In the genomic region with DNA sequence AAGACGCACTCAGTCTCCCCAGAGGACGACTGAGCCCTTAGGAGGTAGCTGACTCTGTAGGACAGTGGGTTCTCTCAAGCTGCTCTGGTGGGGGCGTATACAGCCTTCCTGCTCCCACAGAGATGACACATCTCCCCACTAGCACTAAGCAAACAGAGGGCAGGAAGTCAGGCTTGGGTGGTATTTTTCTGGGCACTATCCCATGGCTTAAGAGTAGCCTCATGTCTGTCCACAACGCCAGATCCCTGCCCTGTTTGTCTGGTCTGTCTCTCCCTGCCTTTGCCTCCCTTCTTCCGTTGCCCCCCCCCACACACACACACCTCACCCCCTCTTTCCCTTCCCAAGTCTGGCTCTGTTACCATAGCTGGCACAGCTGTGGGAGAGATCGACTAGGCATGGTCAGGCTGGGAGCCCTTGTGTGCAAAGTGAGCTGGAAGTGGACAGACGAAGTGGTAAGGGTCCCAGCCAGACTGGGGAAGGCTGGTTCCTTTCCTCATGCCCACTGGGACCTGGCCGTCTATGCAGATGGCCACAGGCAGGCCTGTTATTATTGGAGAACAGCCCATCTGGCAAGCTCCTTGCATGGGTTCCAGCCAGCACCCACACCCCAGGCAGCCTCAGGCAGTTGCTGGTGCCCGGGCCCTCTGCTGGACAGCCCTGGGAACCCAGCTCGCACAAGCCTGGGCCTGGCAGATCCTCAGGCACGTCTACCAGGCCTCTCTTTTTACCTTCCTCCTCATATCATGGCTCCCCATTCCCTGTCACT, we compare ENCODE assay signal across 8 mouse cellular contexts. TPM values are rescaled to one million over a fixed set of nuclear protein-coding genes. Genes with fewer than 3 reads are reported as not detected.
DNase-seq lines count a peak whose midpoint lies in the region; ATAC-seq and TF ChIP-seq lines count a peak whose summit lies in the region.

No protein-coding gene starts in this region.

- H3K36me3 ChIP-seq in midbrain, embryonic 10.5 days: no peaks in the 10 kb centered on the region
- H3K36me3 ChIP-seq in midbrain, embryonic 16.5 days (ENCODE audit: control insufficient read depth, insufficient read depth, low read length): no peaks in the 10 kb centered on the region
- no peaks in the 10 kb centered on the region for H3K36me3 ChIP-seq in intestine, postnatal 0 days (ENCODE audit: control insufficient read depth, insufficient read depth)
- H3K36me3 ChIP-seq in liver, adult 2 months (ENCODE audit: control insufficient read depth, insufficient read depth, low read length): no peaks in the 10 kb centered on the region
- H3K36me3 ChIP-seq in stomach, embryonic 16.5 days (ENCODE audit: control insufficient read depth, insufficient read depth, low read length): no peaks in the 10 kb centered on the region

- no peak for ATAC-seq in midbrain, embryonic 16.5 days
- ATAC-seq in intestine, postnatal 0 days: peak; percentile 42
- ATAC-seq in stomach, embryonic 16.5 days (ENCODE audit: insufficient read depth, low FRiP score): peak; percentile 19; the same call in 1 of the 2 replicates

- WGBS in midbrain, embryonic 10.5 days: 30% methylated on average over 11 of the region's 11 CpGs
- 25% methylated on average over 11 of the region's 11 CpGs for WGBS in midbrain, embryonic 16.5 days
- WGBS in intestine, postnatal 0 days: 57% methylated on average over 11 of the region's 11 CpGs
- WGBS in liver, adult 2 months: 11% methylated on average over 11 of the region's 11 CpGs
- 41% methylated on average over 11 of the region's 11 CpGs for WGBS in stomach, embryonic 16.5 days

- DNase-seq in midbrain, embryonic 10.5 days (ENCODE audit: low spot score): peak; percentile 63
- peak; percentile 98 for DNase-seq in heart, adult 11 months
- DNase-seq in liver, adult 2 months (ENCODE audit: extremely low read depth, low read depth, low spot score): peak; percentile 90
- peak; percentile 56 for DNase-seq in naive thymus-derived CD4-positive, alpha-beta T cell, adult 2 months (ENCODE audit: low read depth)

- TF ChIP-seq CTCF in cortical plate, adult 2 months (IDR thresholded peaks at IDR 0.05; ENCODE audit: extremely low read depth, insufficient read depth, low read length): peak; percentile 35; the same call in 1 of the 2 replicates
- peak; percentile 80 for TF ChIP-seq CTCF in intestine, postnatal 0 days (IDR thresholded peaks at IDR 0.05; ENCODE audit: low read depth)
- TF ChIP-seq CTCF in liver, adult 2 months (IDR thresholded peaks at IDR 0.05; ENCODE audit: low read depth, low read length): peak; percentile 84

- no peak for TF ChIP-seq POLR2A in cortical plate, adult 2 months (IDR thresholded peaks at IDR 0.05; ENCODE audit: extremely low read depth, insufficient read depth, low read length)
- TF ChIP-seq POLR2A in liver, adult 2 months (IDR thresholded peaks at IDR 0.05; ENCODE audit: extremely low read depth, insufficient read depth, low read length): 0 out of 2 replicates have a peak, but pooled peaks have one; percentile 33

- H3K9ac ChIP-seq in midbrain, embryonic 16.5 days (ENCODE audit: low read depth, low read length): no peak overlapping the region
- H3K9ac ChIP-seq in intestine, postnatal 0 days (ENCODE audit: low read depth, low read length): no peak overlapping the region
- H3K9ac ChIP-seq in liver, adult 2 months (ENCODE audit: low read depth, low read length): peak overlapping the region; percentile 95
- no peak overlapping the region; the same call in 1 of the 2 replicates for H3K9ac ChIP-seq in stomach, embryonic 16.5 days (ENCODE audit: low read length)

- no peaks in the 10 kb centered on the region for H3K9me3 ChIP-seq in midbrain, embryonic 10.5 days (replicated peaks)
- no peaks in the 10 kb centered on the region for H3K9me3 ChIP-seq in midbrain, embryonic 16.5 days (replicated peaks; ENCODE audit: control insufficient read depth, low read length, poor library complexity, severe bottlenecking)
- no peaks in the 10 kb centered on the region for H3K9me3 ChIP-seq in intestine, postnatal 0 days (ENCODE audit: control insufficient read depth)
- no peaks in the 10 kb centered on the region for H3K9me3 ChIP-seq in stomach, embryonic 16.5 days (replicated peaks; ENCODE audit: control insufficient read depth, low read length)

- H3K27ac ChIP-seq in midbrain, embryonic 10.5 days (replicated peaks): peak overlapping the region; percentile 81
- H3K27ac ChIP-seq in midbrain, embryonic 16.5 days (ENCODE audit: low read length): no peak overlapping the region
- no peak overlapping the region for H3K27ac ChIP-seq in cortical plate, adult 2 months (ENCODE audit: insufficient read depth, low read length)
- no peak overlapping the region for H3K27ac ChIP-seq in intestine, postnatal 0 days (ENCODE audit: low read depth, low read length)
- H3K27ac ChIP-seq in liver, adult 2 months (replicated peaks; ENCODE audit: insufficient read depth, low read depth, low read length): peak overlapping the region; percentile 99
- peak overlapping the region; percentile 24 for H3K27ac ChIP-seq in stomach, embryonic 16.5 days (ENCODE audit: low read length)

- H3K4me2 ChIP-seq in midbrain, embryonic 16.5 days (ENCODE audit: low read length): no peak overlapping the region
- no peak overlapping the region for H3K4me2 ChIP-seq in intestine, postnatal 0 days (replicated peaks; ENCODE audit: low read depth)
- H3K4me2 ChIP-seq in stomach, embryonic 16.5 days (ENCODE audit: low read depth, low read length): no peak overlapping the region; the same call in 1 of the 2 replicates

- peaks cover 100% of the 10 kb centered on the region for H3K27me3 ChIP-seq in midbrain, embryonic 10.5 days (ENCODE audit: low read depth, poor library complexity, severe bottlenecking)
- H3K27me3 ChIP-seq in midbrain, embryonic 16.5 days (ENCODE audit: control insufficient read depth, insufficient read depth, low read depth, low read length): peaks cover 15% of the 10 kb centered on the region
- H3K27me3 ChIP-seq in intestine, postnatal 0 days (replicated peaks; ENCODE audit: control insufficient read depth, insufficient read depth, low read length): no peaks in the 10 kb centered on the region
- H3K27me3 ChIP-seq in liver, adult 2 months (ENCODE audit: control insufficient read depth, insufficient read depth, low read length): no peaks in the 10 kb centered on the region
- 0 out of 2 replicates have a peak, but pooled peaks cover 3% of the 10 kb centered on the region for H3K27me3 ChIP-seq in stomach, embryonic 16.5 days (ENCODE audit: control insufficient read depth, insufficient read depth, low read length)

- peaks cover 91% of the 10 kb centered on the region for H3K4me1 ChIP-seq in midbrain, embryonic 10.5 days
- peaks cover 32% of the 10 kb centered on the region for H3K4me1 ChIP-seq in midbrain, embryonic 16.5 days (ENCODE audit: control insufficient read depth, insufficient read depth, low read length)
- H3K4me1 ChIP-seq in cortical plate, adult 2 months (ENCODE audit: control insufficient read depth, insufficient read depth, low read length): peaks cover 9% of the 10 kb centered on the region
- peaks cover 15% of the 10 kb centered on the region for H3K4me1 ChIP-seq in intestine, postnatal 0 days (replicated peaks; ENCODE audit: control insufficient read depth, insufficient read depth, low read length)
- H3K4me1 ChIP-seq in liver, adult 2 months (ENCODE audit: control insufficient read depth, insufficient read depth, low read length): peaks cover 18% of the 10 kb centered on the region
- peaks cover 67% of the 10 kb centered on the region for H3K4me1 ChIP-seq in stomach, embryonic 16.5 days (ENCODE audit: control insufficient read depth, insufficient read depth, low read length)

- peaks cover 21% of the 10 kb centered on the region; the same call in 1 of the 2 replicates for H3K79me2 ChIP-seq in liver, adult 2 months (ENCODE audit: control insufficient read depth, insufficient read depth, low read length)

- H3K4me3 ChIP-seq in midbrain, embryonic 10.5 days: 0 out of 2 replicates have a peak overlapping the region, but pooled peaks have one; percentile 7
- no peak overlapping the region for H3K4me3 ChIP-seq in midbrain, embryonic 16.5 days (ENCODE audit: low read depth, low read length)
- no peak overlapping the region for H3K4me3 ChIP-seq in cortical plate, adult 2 months (ENCODE audit: insufficient read depth, low read length)
- no peak overlapping the region for H3K4me3 ChIP-seq in intestine, postnatal 0 days (ENCODE audit: low read depth, low read length)
- H3K4me3 ChIP-seq in liver, adult 2 months (ENCODE audit: insufficient read depth, low read depth, low read length): peak overlapping the region; percentile 5
- H3K4me3 ChIP-seq in stomach, embryonic 16.5 days (replicated peaks; ENCODE audit: low read length): no peak overlapping the region

RNA-seq across cellular contexts. Expression of gene Slc29a1, which starts 2.6 kb away (rescaled TPM):
- polyA plus RNA-seq in midbrain, embryonic 10.5 days (2016; fragmentation: Nextera tagmentation; extraction: Ambion mirVana): 62.9 and 70.6 TPM in 2 replicates
- polyA plus RNA-seq in midbrain, embryonic 16.5 days (2015; fragmentation: Nextera tagmentation; extraction: Ambion mirVana): 37.8 and 40.7 TPM in 2 replicates
- polyA plus RNA-seq in cortical plate, adult 2 months (2012; rRNA removed): 35.9 and 37.6 TPM in 2 replicates
- polyA plus RNA-seq in intestine, postnatal 0 days (2015; fragmentation: Nextera tagmentation; extraction: Ambion mirVana): 37.8 and 38.4 TPM in 2 replicates
- 220 and 240 TPM in 2 replicates for total RNA-seq in liver, adult 2 months (2014; rRNA removed)
- polyA plus RNA-seq in liver, adult 2 months (2012; rRNA removed): 618 and 693 TPM in 2 replicates
- 85.3 and 90.0 TPM in 2 replicates for polyA plus RNA-seq in stomach, embryonic 16.5 days (2015; fragmentation: Nextera tagmentation; extraction: Ambion mirVana)

RNA-seq across cellular contexts. Expression of gene Mymx, which starts 5.1 kb away (rescaled TPM):
- polyA plus RNA-seq in midbrain, embryonic 10.5 days (2016; fragmentation: Nextera tagmentation; extraction: Ambion mirVana): 0.21 and 0.39 TPM in 2 replicates
- not detected in 2 replicates for polyA plus RNA-seq in midbrain, embryonic 16.5 days (2015; fragmentation: Nextera tagmentation; extraction: Ambion mirVana)
- polyA plus RNA-seq in cortical plate, adult 2 months (2012; rRNA removed): not detected in 2 replicates
- polyA plus RNA-seq in intestine, postnatal 0 days (2015; fragmentation: Nextera tagmentation; extraction: Ambion mirVana): 0.34 and 0.38 TPM in 2 replicates
- not detected in 2 replicates for total RNA-seq in liver, adult 2 months (2014; rRNA removed)
- not detected in 2 replicates for polyA plus RNA-seq in liver, adult 2 months (2012; rRNA removed)
- polyA plus RNA-seq in stomach, embryonic 16.5 days (2015; fragmentation: Nextera tagmentation; extraction: Ambion mirVana): 0.67 and 3.5 TPM in 2 replicates

RNA-seq across cellular contexts. Expression of gene Hsp90ab1, which starts 23.7 kb away (rescaled TPM):
- 1,780 and 2,044 TPM in 2 replicates for polyA plus RNA-seq in midbrain, embryonic 10.5 days (2016; fragmentation: Nextera tagmentation; extraction: Ambion mirVana)
- 1,403 and 1,446 TPM in 2 replicates for polyA plus RNA-seq in midbrain, embryonic 16.5 days (2015; fragmentation: Nextera tagmentation; extraction: Ambion mirVana)
- polyA plus RNA-seq in cortical plate, adult 2 months (2012; rRNA removed): 980 and 997 TPM in 2 replicates
- 483 and 505 TPM in 2 replicates for polyA plus RNA-seq in intestine, postnatal 0 days (2015; fragmentation: Nextera tagmentation; extraction: Ambion mirVana)
- 248 and 362 TPM in 2 replicates for total RNA-seq in liver, adult 2 months (2014; rRNA removed)
- 226 and 272 TPM in 2 replicates for polyA plus RNA-seq in liver, adult 2 months (2012; rRNA removed)
- 1,400 and 1,468 TPM in 2 replicates for polyA plus RNA-seq in stomach, embryonic 16.5 days (2015; fragmentation: Nextera tagmentation; extraction: Ambion mirVana)

RNA-seq across cellular contexts. Expression of gene Slc35b2, which starts 33.1 kb away (rescaled TPM):
- polyA plus RNA-seq in midbrain, embryonic 10.5 days (2016; fragmentation: Nextera tagmentation; extraction: Ambion mirVana): 122 and 124 TPM in 2 replicates
- polyA plus RNA-seq in midbrain, embryonic 16.5 days (2015; fragmentation: Nextera tagmentation; extraction: Ambion mirVana): 76.0 and 79.6 TPM in 2 replicates
- polyA plus RNA-seq in cortical plate, adult 2 months (2012; rRNA removed): 52.4 and 52.6 TPM in 2 replicates
- polyA plus RNA-seq in intestine, postnatal 0 days (2015; fragmentation: Nextera tagmentation; extraction: Ambion mirVana): 77.7 and 79.5 TPM in 2 replicates
- 43.0 and 45.9 TPM in 2 replicates for total RNA-seq in liver, adult 2 months (2014; rRNA removed)
- 69.7 and 73.0 TPM in 2 replicates for polyA plus RNA-seq in liver, adult 2 months (2012; rRNA removed)
- polyA plus RNA-seq in stomach, embryonic 16.5 days (2015; fragmentation: Nextera tagmentation; extraction: Ambion mirVana): 115 and 117 TPM in 2 replicates

RNA-seq across cellular contexts. Expression of gene Nfkbie, which starts 41.3 kb away (rescaled TPM):
- polyA plus RNA-seq in midbrain, embryonic 10.5 days (2016; fragmentation: Nextera tagmentation; extraction: Ambion mirVana): 8.6 and 9.2 TPM in 2 replicates
- 3.6 and 3.7 TPM in 2 replicates for polyA plus RNA-seq in midbrain, embryonic 16.5 days (2015; fragmentation: Nextera tagmentation; extraction: Ambion mirVana)
- polyA plus RNA-seq in cortical plate, adult 2 months (2012; rRNA removed): 2.1 and 2.3 TPM in 2 replicates
- polyA plus RNA-seq in intestine, postnatal 0 days (2015; fragmentation: Nextera tagmentation; extraction: Ambion mirVana): 3.8 and 4.0 TPM in 2 replicates
- total RNA-seq in liver, adult 2 months (2014; rRNA removed): 1.6 and 1.9 TPM in 2 replicates
- polyA plus RNA-seq in liver, adult 2 months (2012; rRNA removed): 2.0 and 3.0 TPM in 2 replicates
- polyA plus RNA-seq in stomach, embryonic 16.5 days (2015; fragmentation: Nextera tagmentation; extraction: Ambion mirVana): 4.2 and 4.4 TPM in 2 replicates

Comparison
In these comparisons a context has a peak if more than half of its experiments do, and no peak if none do; other contexts are left out.
1. H3K27ac ChIP-seq: peak in midbrain, embryonic 10.5 days (single experiment), liver, adult 2 months (single experiment) and stomach, embryonic 16.5 days (single experiment); none in midbrain, embryonic 16.5 days (single experiment), cortical plate, adult 2 months (single experiment) and intestine, postnatal 0 days (single experiment).
2. H3K4me3 ChIP-seq: peak in midbrain, embryonic 10.5 days (single experiment) and liver, adult 2 months (single experiment); none in midbrain, embryonic 16.5 days (single experiment), cortical plate, adult 2 months (single experiment), intestine, postnatal 0 days (single experiment) and stomach, embryonic 16.5 days (single experiment).
3. Peak in every context shown above with its lines, with median percentiles within 50 percentile points of each other: DNase-seq and CTCF ChIP-seq.